Mouse (Mus musculus): ENCODE data around the gene Rs1. TPM values are rescaled to one million over a fixed set of nuclear protein-coding genes. Genes with fewer than 3 reads are reported as not detected.
A peak's percentile ranks its signal among the peaks of the same experiment; 100 is the strongest.
"Not testable (repeated sequence)": the region's sequence is repeated elsewhere in the genome, so short reads cannot be mapped to it uniquely, and the experiment has no call there.

Rs1 gene
- polyA plus RNA-seq (2015; fragmentation: Nextera tagmentation; extraction: Ambion mirVana), result 0.06 TPM in 1 of 2 replicates, not detected in the other

- Histone ChIP-seq H3K9me3 (ENCODE audit: control insufficient read depth, low read length) (no peaks in the 10 kb centered on the region), H3K9ac (ENCODE audit: low read depth, low read length) (no peak within 1 kb of the TSS), H3K27me3 (replicated peaks; ENCODE audit: control insufficient read depth, insufficient read depth, low read length) (peaks cover 2% of the 10 kb centered on the region; the same call in 1 of the 2 replicates), H3K4me2 (ENCODE audit: low read length) (peak within 1 kb of the TSS; percentile 48), H3K4me1 (ENCODE audit: control insufficient read depth, insufficient read depth, low read depth, low read length) (no peaks in the 10 kb centered on the region), H3K4me3 (ENCODE audit: low read length) (peak within 1 kb of the TSS; percentile 52), H3K36me3 (ENCODE audit: control insufficient read depth, insufficient read depth, low read length) (no peaks in the 10 kb centered on the region), H3K27ac (ENCODE audit: low read depth, low read length) (no peak within 1 kb of the TSS)
- WGBS, result 89% methylated on average over 2 of the region's 2 CpGs
- no peak for ATAC-seq
These were observed at the start of gene Rs1 for GRCm38 (mm10) chrX:160767713-160768112. Gene Rs1, plus strand, starts transcription at chrX:160768013.

GRCm38 (mm10) chrX:160735650-160736049 is 32.2 kb upstream of the Rs1 start, which contains the start of gene Ppef1:
Gene Ppef1, minus strand, starts transcription at chrX:160735765.
- ATAC-seq, result no peak
- H3K9ac ChIP-seq (ENCODE audit: low read depth, low read length), result no peak within 1 kb of the TSS
- peaks cover 6% of the 10 kb centered on the region for H3K27me3 ChIP-seq (replicated peaks; ENCODE audit: control insufficient read depth, insufficient read depth, low read length)
- H3K9me3 ChIP-seq (ENCODE audit: control insufficient read depth, low read length), result no peaks in the 10 kb centered on the region
- H3K4me2 ChIP-seq (ENCODE audit: low read length), result no peak within 1 kb of the TSS
- no peak within 1 kb of the TSS for H3K27ac ChIP-seq (ENCODE audit: low read depth, low read length)
- H3K4me1 ChIP-seq (ENCODE audit: control insufficient read depth, insufficient read depth, low read depth, low read length), result no peaks in the 10 kb centered on the region
- H3K36me3 ChIP-seq (ENCODE audit: control insufficient read depth, insufficient read depth, low read length), result no peaks in the 10 kb centered on the region
- 77% methylated on average over 5 of the region's 5 CpGs for WGBS
- no peak within 1 kb of the TSS for H3K4me3 ChIP-seq (ENCODE audit: low read length)

GRCm38 (mm10) chrX:160745399-160745798 is 22.4 kb upstream of the Rs1 start:
- H3K27me3 ChIP-seq (replicated peaks; ENCODE audit: control insufficient read depth, insufficient read depth, low read length), result peaks cover 2% of the 10 kb centered on the region; the same call in 1 of the 2 replicates
- no peak for ATAC-seq
- WGBS, result 82% methylated on average over 1 of the region's 1 CpGs

GRCm38 (mm10) chrX:160748653-160749052 is 19.2 kb upstream of the Rs1 start:
- no peaks in the 10 kb centered on the region for H3K9me3 ChIP-seq (ENCODE audit: control insufficient read depth, low read length)
- no peaks in the 10 kb centered on the region for H3K4me1 ChIP-seq (ENCODE audit: control insufficient read depth, insufficient read depth, low read depth, low read length)
- ATAC-seq, result no peak
- no peak overlapping the region for H3K4me2 ChIP-seq (ENCODE audit: low read length)
- no peak overlapping the region for H3K4me3 ChIP-seq (ENCODE audit: low read length)
- H3K9ac ChIP-seq (ENCODE audit: low read depth, low read length), result no peak overlapping the region
- H3K36me3 ChIP-seq (ENCODE audit: control insufficient read depth, insufficient read depth, low read length), result no peaks in the 10 kb centered on the region
- no peaks in the 10 kb centered on the region for H3K27me3 ChIP-seq (replicated peaks; ENCODE audit: control insufficient read depth, insufficient read depth, low read length)
- WGBS, result 93% methylated on average over 1 of the region's 1 CpGs
- no peak overlapping the region for H3K27ac ChIP-seq (ENCODE audit: low read depth, low read length)

More at GRCm38 (mm10) chrX:160745399-160745798, 22.4 kb upstream of the Rs1 start:
- Histone ChIP-seq H3K9me3 (ENCODE audit: control insufficient read depth, low read length) (no peaks in the 10 kb centered on the region), H3K4me2 (ENCODE audit: low read length) (no peak overlapping the region), H3K27ac (ENCODE audit: low read depth, low read length) (no peak overlapping the region), H3K4me1 (ENCODE audit: control insufficient read depth, insufficient read depth, low read depth, low read length) (no peaks in the 10 kb centered on the region), H3K9ac (ENCODE audit: low read depth, low read length) (no peak overlapping the region), H3K4me3 (ENCODE audit: low read length) (no peak overlapping the region), H3K36me3 (ENCODE audit: control insufficient read depth, insufficient read depth, low read length) (no peaks in the 10 kb centered on the region)

- 95% methylated on average over 8 of the region's 8 CpGs for WGBS
- H3K4me1 ChIP-seq (ENCODE audit: control insufficient read depth, insufficient read depth, low read depth, low read length), result no peaks in the 10 kb centered on the region
These were observed 17.0 kb upstream of the Rs1 start for GRCm38 (mm10) chrX:160750808-160751207.

GRCm38 (mm10) chrX:160765389-160766232 is 2.2 kb upstream of the Rs1 start:
- Histone ChIP-seq H3K4me1 (ENCODE audit: control insufficient read depth, insufficient read depth, low read depth, low read length) (no peaks in the 10 kb centered on the region), H3K9ac (ENCODE audit: low read depth, low read length) (no peak overlapping the region; the same call in 1 of the 2 replicates), H3K36me3 (ENCODE audit: control insufficient read depth, insufficient read depth, low read length) (no peaks in the 10 kb centered on the region), H3K9me3 (ENCODE audit: control insufficient read depth, low read length) (no peaks in the 10 kb centered on the region), H3K27me3 (replicated peaks; ENCODE audit: control insufficient read depth, insufficient read depth, low read length) (peaks cover 2% of the 10 kb centered on the region; the same call in 1 of the 2 replicates), H3K4me3 (ENCODE audit: low read length) (peak overlapping the region; percentile 52), H3K27ac (ENCODE audit: low read depth, low read length) (no peak overlapping the region), H3K4me2 (ENCODE audit: low read length) (peak overlapping the region; percentile 53)
- 37% methylated on average over 29 of the region's 30 CpGs for WGBS
- peak; percentile 98 for ATAC-seq

More at GRCm38 (mm10) chrX:160750808-160751207, 17.0 kb upstream of the Rs1 start:
- Histone ChIP-seq H3K4me2 (ENCODE audit: low read length) (no peak overlapping the region), H3K9me3 (ENCODE audit: control insufficient read depth, low read length) (no peaks in the 10 kb centered on the region), H3K36me3 (ENCODE audit: control insufficient read depth, insufficient read depth, low read length) (no peaks in the 10 kb centered on the region), H3K27ac (ENCODE audit: low read depth, low read length) (no peak overlapping the region), H3K9ac (ENCODE audit: low read depth, low read length) (no peak overlapping the region), H3K27me3 (replicated peaks; ENCODE audit: control insufficient read depth, insufficient read depth, low read length) (no peaks in the 10 kb centered on the region; the same call in 1 of the 2 replicates), H3K4me3 (ENCODE audit: low read length) (no peak overlapping the region)
- no peak for ATAC-seq

- WGBS, result 27% methylated on average over 15 of the region's 15 CpGs
- H3K4me1 ChIP-seq (ENCODE audit: control insufficient read depth, insufficient read depth, low read depth, low read length), result no peaks in the 10 kb centered on the region
- peaks cover 2% of the 10 kb centered on the region; the same call in 1 of the 2 replicates for H3K27me3 ChIP-seq (replicated peaks; ENCODE audit: control insufficient read depth, insufficient read depth, low read length)
- H3K27ac ChIP-seq (ENCODE audit: low read depth, low read length), result no peak overlapping the region
- H3K9ac ChIP-seq (ENCODE audit: low read depth, low read length), result no peak overlapping the region
- no peaks in the 10 kb centered on the region for H3K36me3 ChIP-seq (ENCODE audit: control insufficient read depth, insufficient read depth, low read length)
- H3K4me3 ChIP-seq (ENCODE audit: low read length), result peak overlapping the region; percentile 52
- peak; percentile 93 for ATAC-seq
- peak overlapping the region; percentile 48 for H3K4me2 ChIP-seq (ENCODE audit: low read length)
- H3K9me3 ChIP-seq (ENCODE audit: control insufficient read depth, low read length), result no peaks in the 10 kb centered on the region
These were observed 1.6 kb upstream of the Rs1 start for GRCm38 (mm10) chrX:160766233-160766616.

- WGBS, result 81% methylated on average over 5 of the region's 5 CpGs
- H3K4me3 ChIP-seq (ENCODE audit: low read length); H3K4me2 ChIP-seq (ENCODE audit: low read length); H3K4me1 ChIP-seq (ENCODE audit: control insufficient read depth, insufficient read depth, low read depth, low read length); H3K36me3 ChIP-seq (ENCODE audit: control insufficient read depth, insufficient read depth, low read length); ATAC-seq; H3K27ac ChIP-seq (ENCODE audit: low read depth, low read length); H3K9ac ChIP-seq (ENCODE audit: low read depth, low read length); H3K27me3 ChIP-seq (replicated peaks; ENCODE audit: control insufficient read depth, insufficient read depth, low read length); H3K9me3 ChIP-seq (ENCODE audit: control insufficient read depth, low read length): not testable (repeated sequence)
These were observed 1.8 kb downstream of the Rs1 start for GRCm38 (mm10) chrX:160769622-160770021.

- WGBS, result 18% methylated on average over 1 of the region's 1 CpGs
- Histone ChIP-seq H3K4me3 (ENCODE audit: low read length) (no peak overlapping the region), H3K9ac (ENCODE audit: low read depth, low read length) (no peak overlapping the region), H3K4me2 (ENCODE audit: low read length) (no peak overlapping the region), H3K27ac (ENCODE audit: low read depth, low read length) (no peak overlapping the region), H3K36me3 (ENCODE audit: control insufficient read depth, insufficient read depth, low read length) (no peaks in the 10 kb centered on the region), H3K4me1 (ENCODE audit: control insufficient read depth, insufficient read depth, low read depth, low read length) (no peaks in the 10 kb centered on the region), H3K9me3 (ENCODE audit: control insufficient read depth, low read length) (no peaks in the 10 kb centered on the region), H3K27me3 (replicated peaks; ENCODE audit: control insufficient read depth, insufficient read depth, low read length) (no peaks in the 10 kb centered on the region; the same call in 1 of the 2 replicates)
- ATAC-seq, result no peak
These were observed 5.2 kb downstream of the Rs1 start for GRCm38 (mm10) chrX:160773033-160773432.

Measured in hindbrain, embryonic 16.5 days (tissue).